Mouse (Mus musculus) midbrain, embryonic 10.5 days (tissue): ENCODE measurements around the gene Mrpl19. TPM values are rescaled to one million over a fixed set of nuclear protein-coding genes. Genes with fewer than 3 reads are reported as not detected.

Experiments used
- DNase-seq: peaks from one replicate; pipeline ENCODE4 v3.0.0-alpha.2; 2017; ENCODE audit warnings: low spot score
- H3K27ac ChIP-seq: fragments of 300-500 bp; sonication (generic); replicated peaks from 2 replicates; pipeline ENCODE4 v1.5.1; 2016; ENCODE audit warnings: mild to moderate bottlenecking
- H3K27me3 ChIP-seq: fragments of 300-500 bp; sonication (generic); 2 replicates; pipeline ENCODE4 v1.6.1; 2016; ENCODE audit warnings: low read depth, mild to moderate bottlenecking; ENCODE audit not compliant: poor library complexity, severe bottlenecking
- H3K36me3 ChIP-seq: fragments of 300-500 bp; sonication (generic); 2 replicates; pipeline ENCODE4 v1.6.1; 2016; ENCODE audit warnings: mild to moderate bottlenecking, moderate library complexity
- H3K4me1 ChIP-seq: fragments of 300-500 bp; sonication (generic); 2 replicates; pipeline ENCODE4 v1.6.1; 2016
- H3K4me3 ChIP-seq: fragments of 300-500 bp; sonication (generic); 2 replicates; pipeline ENCODE4 v1.5.1; 2016; ENCODE audit warnings: mild to moderate bottlenecking, moderate library complexity
- H3K9me3 ChIP-seq: fragments of 300-500 bp; sonication (generic); replicated peaks from 2 replicates; pipeline ENCODE4 v1.6.1; 2016; ENCODE audit warnings: mild to moderate bottlenecking
- WGBS: fragments of 180-500 bp; shearing (Covaris S2); methylation state at CpG from one replicate; pipeline ENCODE4 v1.1.7; 2016; 5-methylcytosine and 5-hydroxymethylcytosine counted together
- polyA plus RNA-seq: library from polyadenylated mRNA; unstranded; fragments of >200 nt; fragmentation: Nextera tagmentation; extraction: Ambion mirVana; gene quantifications from 2 replicates; pipeline ENCODE4 v1.2.1, GENCODE M21; 2016

The Mrpl19 gene
- polyA plus RNA-seq, 1 experiment from 2014 or later, result 69.0 TPM

- Histone ChIP-seq H3K9me3 (no peaks in the 10 kb centered on the region), H3K27ac (peak within 1 kb of the TSS; percentile 94), H3K36me3 (peaks cover 35% of the 10 kb centered on the region), H3K27me3 (no peaks in the 10 kb centered on the region), H3K4me1 (peaks cover 21% of the 10 kb centered on the region), H3K4me3 (peak within 1 kb of the TSS; percentile 82)
- peak; percentile 95 for DNase-seq
- under 1% methylated on average over 56 of the region's 56 CpGs for WGBS
Observed at GRCm38 (mm10) chr6:81923523-81924142, 42.1 kb downstream of the Mrpl19 start, which contains the start of gene Gcfc2. TSS of gene Gcfc2 (plus strand) at chr6:81923669.

GRCm38 (mm10) chr6:81912177-81912576 is 53.6 kb downstream of the Mrpl19 start:
- no peaks in the 10 kb centered on the region for H3K9me3 ChIP-seq
- H3K4me3 ChIP-seq, result no peak overlapping the region
- H3K27ac ChIP-seq, result no peak overlapping the region
- WGBS, result 86% methylated on average over 3 of the region's 3 CpGs
- DNase-seq, result no peak
- no peaks in the 10 kb centered on the region for H3K36me3 ChIP-seq
- no peaks in the 10 kb centered on the region for H3K27me3 ChIP-seq
- peaks cover 3% of the 10 kb centered on the region; the same call in 1 of the 2 replicates for H3K4me1 ChIP-seq

- WGBS, result 79% methylated on average over 4 of the region's 4 CpGs
- Histone ChIP-seq H3K27ac (no peak overlapping the region), H3K4me3 (no peak overlapping the region), H3K9me3 (no peaks in the 10 kb centered on the region), H3K36me3 (no peaks in the 10 kb centered on the region), H3K4me1 (peaks cover 3% of the 10 kb centered on the region; the same call in 1 of the 2 replicates), H3K27me3 (no peaks in the 10 kb centered on the region)
- no peak for DNase-seq
Observed at GRCm38 (mm10) chr6:81911713-81912112, 54.0 kb downstream of the Mrpl19 start.

- 95% methylated on average over 5 of the region's 5 CpGs for WGBS
- DNase-seq, result no peak
Observed at GRCm38 (mm10) chr6:81911244-81911643, 54.5 kb downstream of the Mrpl19 start.

DNA sequence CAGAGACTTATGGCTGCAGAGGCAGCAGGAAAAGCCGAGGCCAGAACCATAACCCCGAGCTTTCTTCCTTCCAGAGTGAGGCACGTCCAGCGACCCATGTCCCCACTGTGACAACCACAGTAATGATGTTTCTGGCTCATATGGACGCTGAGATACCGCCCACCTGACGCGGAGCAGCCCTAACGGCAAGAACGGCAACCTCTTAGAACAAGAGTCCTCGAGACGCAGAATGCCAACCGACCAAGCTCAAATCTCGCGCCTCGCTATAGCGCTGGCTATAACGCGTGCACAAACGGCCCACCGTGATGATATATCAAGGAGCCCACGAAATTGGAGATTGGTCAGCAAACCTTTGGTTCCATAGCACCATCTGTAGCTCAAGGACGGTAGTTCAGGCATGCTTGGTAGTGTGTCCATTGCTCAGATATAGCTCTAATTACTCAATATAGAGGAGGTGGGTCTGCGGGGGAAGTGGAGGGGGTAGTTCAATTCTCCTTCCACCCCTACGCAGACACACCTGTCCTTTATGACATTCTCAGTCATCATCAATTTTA is 55.4 kb downstream of the Mrpl19 start:
- Histone ChIP-seq H3K4me1 (peaks cover 3% of the 10 kb centered on the region; the same call in 1 of the 2 replicates), H3K9me3 (no peaks in the 10 kb centered on the region), H3K27me3 (no peaks in the 10 kb centered on the region), H3K36me3 (no peaks in the 10 kb centered on the region), H3K4me3 (no peak overlapping the region), H3K27ac (no peak overlapping the region)
- 87% methylated on average over 25 of the region's 25 CpGs for WGBS
- DNase-seq, result no peak

More at GRCm38 (mm10) chr6:81911244-81911643, 54.5 kb downstream of the Mrpl19 start:
- Histone ChIP-seq H3K4me3 (no peak overlapping the region), H3K27ac (no peak overlapping the region), H3K27me3 (no peaks in the 10 kb centered on the region), H3K9me3 (no peaks in the 10 kb centered on the region), H3K4me1 (peaks cover 3% of the 10 kb centered on the region; the same call in 1 of the 2 replicates), H3K36me3 (no peaks in the 10 kb centered on the region)

Other genes with a start within 250 kb of the Mrpl19 start
- 11.1 and 11.5 TPM in 2 replicates for gene Gcfc2, start 42.3 kb downstream of the Mrpl19 start, polyA plus RNA-seq
- 3.4 and 3.7 TPM in 2 replicates for gene Eva1a, start 75.1 kb upstream of the Mrpl19 start, polyA plus RNA-seq